Mouse (Mus musculus) cortical plate, adult 2 months (tissue): ENCODE data around the gene Eddm3b. TPM values are rescaled to one million over a fixed set of nuclear protein-coding genes. Genes with fewer than 3 reads are reported as not detected.
A peak's percentile ranks its signal among the peaks of the same experiment; 100 is the strongest.
"Not testable (repeated sequence)": the region's sequence is repeated elsewhere in the genome, so short reads cannot be mapped to it uniquely, and the experiment has no call there.

Source experiments
- H3K27ac ChIP-seq: fragments of 200-500 bp; 2 replicates; pipeline ENCODE4 v1.5.1; 2012; ENCODE audit warnings: low read length, control low read depth, inconsistent platforms; ENCODE audit not compliant: insufficient read depth
- H3K4me1 ChIP-seq: fragments of 200-500 bp; 2 replicates; pipeline ENCODE4 v1.6.1; 2011; ENCODE audit warnings: low read length; ENCODE audit not compliant: control insufficient read depth, insufficient read depth
- H3K4me3 ChIP-seq: fragments of 200-500 bp; 2 replicates; pipeline ENCODE4 v1.5.1; 2011; ENCODE audit warnings: mild to moderate bottlenecking, low read length, control low read depth; ENCODE audit not compliant: insufficient read depth
- CTCF ChIP-seq: fragments of 200-500 bp; IDR thresholded peaks from 2 replicates; pipeline ENCODE4 v1.5.1; 2011; ENCODE audit warnings: mild to moderate bottlenecking, control low read depth, low read length; ENCODE audit not compliant: insufficient read depth; ENCODE audit errors: extremely low read depth
- POLR2A ChIP-seq: fragments of 200-500 bp; IDR thresholded peaks from 2 replicates; pipeline ENCODE4 v1.6.1; 2011; ENCODE audit warnings: mild to moderate bottlenecking, low read length, control low read depth; ENCODE audit not compliant: insufficient read depth; ENCODE audit errors: extremely low read depth
- polyA plus RNA-seq: library from polyadenylated mRNA; depleted of rRNA; stranded (reverse); fragments of >200 nt; gene quantifications from 2 replicates; pipeline ENCODE4 v1.2.3, GENCODE M21; 2012

The Eddm3b gene
- polyA plus RNA-seq, 1 experiment = not detected

GRCm38 (mm10) chr14:51094096-51094875, 19.9 kb upstream of the Eddm3b start:
- Histone ChIP-seq H3K4me1 (no peaks in the 10 kb centered on the region), H3K4me3 (no peak overlapping the region), H3K27ac (no peak overlapping the region)
- TF ChIP-seq CTCF (no peak), POLR2A (no peak)

- Histone ChIP-seq H3K4me3 (no peak overlapping the region), H3K4me1 (no peaks in the 10 kb centered on the region), H3K27ac (no peak overlapping the region)
- TF ChIP-seq POLR2A (no peak), CTCF (no peak)
Measured at GRCm38 (mm10) chr14:51094921-51095320, 19.3 kb upstream of the Eddm3b start.

- Histone ChIP-seq H3K4me1 (no peaks in the 10 kb centered on the region), H3K27ac (no peak overlapping the region), H3K4me3 (no peak overlapping the region)
- TF ChIP-seq CTCF (no peak), POLR2A (no peak)
Measured at GRCm38 (mm10) chr14:51095736-51096524, 18.3 kb upstream of the Eddm3b start.

- not testable (repeated sequence) for H3K27ac ChIP-seq, H3K4me3 ChIP-seq, H3K4me1 ChIP-seq
- TF ChIP-seq CTCF = peak; percentile 58
Measured at GRCm38 (mm10) chr14:51098300-51098699, 15.9 kb upstream of the Eddm3b start.

- Histone ChIP-seq H3K4me1 (no peaks in the 10 kb centered on the region), H3K27ac (no peak overlapping the region), H3K4me3 (no peak overlapping the region)
- no peak for TF ChIP-seq POLR2A
- TF ChIP-seq CTCF = no peak
Measured at GRCm38 (mm10) chr14:51098921-51099320, 15.3 kb upstream of the Eddm3b start.

- Histone ChIP-seq H3K4me1 (no peaks in the 10 kb centered on the region), H3K27ac (no peak overlapping the region), H3K4me3 (no peak overlapping the region)
- TF ChIP-seq POLR2A (no peak), CTCF (no peak)
Measured at GRCm38 (mm10) chr14:51101284-51101683, 12.9 kb upstream of the Eddm3b start.

- H3K4me3 ChIP-seq = no peak overlapping the region
- no peak overlapping the region for H3K27ac ChIP-seq
- TF ChIP-seq POLR2A (no peak), CTCF (peak; percentile 81)
- H3K4me1 ChIP-seq = no peaks in the 10 kb centered on the region
Measured at GRCm38 (mm10) chr14:51103217-51103616, 11.0 kb upstream of the Eddm3b start.

GRCm38 (mm10) chr14:51104366-51104765, 9.9 kb upstream of the Eddm3b start:
- no peak overlapping the region for H3K4me3 ChIP-seq
- TF ChIP-seq CTCF (no peak), POLR2A (no peak)
- H3K4me1 ChIP-seq = no peaks in the 10 kb centered on the region
- no peak overlapping the region for H3K27ac ChIP-seq

- no peak for TF ChIP-seq CTCF
- no peak for TF ChIP-seq POLR2A
- H3K27ac ChIP-seq = no peak overlapping the region
Measured at GRCm38 (mm10) chr14:51106449-51106967, 7.7 kb upstream of the Eddm3b start.

GRCm38 (mm10) chr14:51111966-51112365, 2.3 kb upstream of the Eddm3b start:
- Histone ChIP-seq H3K4me1 (no peaks in the 10 kb centered on the region), H3K27ac (no peak overlapping the region), H3K4me3 (no peak overlapping the region)
- TF ChIP-seq POLR2A = no peak
- no peak for TF ChIP-seq CTCF

More at GRCm38 (mm10) chr14:51106449-51106967, 7.7 kb upstream of the Eddm3b start:
- Histone ChIP-seq H3K4me3 (no peak overlapping the region), H3K4me1 (no peaks in the 10 kb centered on the region)
